Mouse (Mus musculus): ENCODE data around the gene Unc13b. TPM values are rescaled to one million over a fixed set of nuclear protein-coding genes. Genes with fewer than 3 reads are reported as not detected.

Gene Unc13b
- polyA plus RNA-seq, 1 experiment, result 17.4 TPM

GRCm38 (mm10) chr4:43231821-43232220 is 173.1 kb downstream of the Unc13b start:
- Histone ChIP-seq H3K4me3 (ENCODE audit: control insufficient read depth, low read depth, low read length) (no peak overlapping the region), H3K4me1 (ENCODE audit: control insufficient read depth, insufficient read depth, low read length) (no peaks in the 10 kb centered on the region), H3K27me3 (ENCODE audit: control insufficient read depth, insufficient read depth, low read length) (no peaks in the 10 kb centered on the region), H3K36me3 (ENCODE audit: control insufficient read depth, insufficient read depth, low read length) (no peaks in the 10 kb centered on the region), H3K27ac (ENCODE audit: control insufficient read depth, insufficient read depth, low read depth, low read length) (no peak overlapping the region)
- TF ChIP-seq POLR2A (IDR thresholded peaks at IDR 0.05; ENCODE audit: control insufficient read depth, low read depth, low read length) (no peak), CTCF (IDR thresholded peaks at IDR 0.05; ENCODE audit: control insufficient read depth, insufficient read depth, insufficient replicate concordance, low read depth, low read length) (no peak)

GRCm38 (mm10) chr4:43232985-43233384 is 174.2 kb downstream of the Unc13b start:
- Histone ChIP-seq H3K27me3 (ENCODE audit: control insufficient read depth, insufficient read depth, low read length) (no peaks in the 10 kb centered on the region), H3K4me1 (ENCODE audit: control insufficient read depth, insufficient read depth, low read length) (no peaks in the 10 kb centered on the region), H3K36me3 (ENCODE audit: control insufficient read depth, insufficient read depth, low read length) (no peaks in the 10 kb centered on the region), H3K4me3 (ENCODE audit: control insufficient read depth, low read depth, low read length) (no peak overlapping the region), H3K27ac (ENCODE audit: control insufficient read depth, insufficient read depth, low read depth, low read length) (no peak overlapping the region)
- TF ChIP-seq CTCF (IDR thresholded peaks at IDR 0.05; ENCODE audit: control insufficient read depth, insufficient read depth, insufficient replicate concordance, low read depth, low read length) (no peak), POLR2A (IDR thresholded peaks at IDR 0.05; ENCODE audit: control insufficient read depth, low read depth, low read length) (no peak)

- Histone ChIP-seq H3K4me3 (ENCODE audit: control insufficient read depth, low read depth, low read length) (no peak overlapping the region), H3K27me3 (ENCODE audit: control insufficient read depth, insufficient read depth, low read length) (no peaks in the 10 kb centered on the region), H3K4me1 (ENCODE audit: control insufficient read depth, insufficient read depth, low read length) (no peaks in the 10 kb centered on the region), H3K36me3 (ENCODE audit: control insufficient read depth, insufficient read depth, low read length) (no peaks in the 10 kb centered on the region), H3K27ac (ENCODE audit: control insufficient read depth, insufficient read depth, low read depth, low read length) (no peak overlapping the region)
- TF ChIP-seq POLR2A (IDR thresholded peaks at IDR 0.05; ENCODE audit: control insufficient read depth, low read depth, low read length) (no peak), CTCF (IDR thresholded peaks at IDR 0.05; ENCODE audit: control insufficient read depth, insufficient read depth, insufficient replicate concordance, low read depth, low read length) (no peak)
Observed at GRCm38 (mm10) chr4:43233489-43233888, 174.7 kb downstream of the Unc13b start.

GRCm38 (mm10) chr4:43236898-43237297 is 178.1 kb downstream of the Unc13b start:
- TF ChIP-seq POLR2A (IDR thresholded peaks at IDR 0.05; ENCODE audit: control insufficient read depth, low read depth, low read length), result no peak
- no peak for TF ChIP-seq CTCF (IDR thresholded peaks at IDR 0.05; ENCODE audit: control insufficient read depth, insufficient read depth, insufficient replicate concordance, low read depth, low read length)
- Histone ChIP-seq H3K4me1 (ENCODE audit: control insufficient read depth, insufficient read depth, low read length) (no peaks in the 10 kb centered on the region), H3K27me3 (ENCODE audit: control insufficient read depth, insufficient read depth, low read length) (no peaks in the 10 kb centered on the region), H3K27ac (ENCODE audit: control insufficient read depth, insufficient read depth, low read depth, low read length) (no peak overlapping the region), H3K4me3 (ENCODE audit: control insufficient read depth, low read depth, low read length) (no peak overlapping the region), H3K36me3 (ENCODE audit: control insufficient read depth, insufficient read depth, low read length) (no peaks in the 10 kb centered on the region; the same call in 1 of the 2 replicates)

DNA sequence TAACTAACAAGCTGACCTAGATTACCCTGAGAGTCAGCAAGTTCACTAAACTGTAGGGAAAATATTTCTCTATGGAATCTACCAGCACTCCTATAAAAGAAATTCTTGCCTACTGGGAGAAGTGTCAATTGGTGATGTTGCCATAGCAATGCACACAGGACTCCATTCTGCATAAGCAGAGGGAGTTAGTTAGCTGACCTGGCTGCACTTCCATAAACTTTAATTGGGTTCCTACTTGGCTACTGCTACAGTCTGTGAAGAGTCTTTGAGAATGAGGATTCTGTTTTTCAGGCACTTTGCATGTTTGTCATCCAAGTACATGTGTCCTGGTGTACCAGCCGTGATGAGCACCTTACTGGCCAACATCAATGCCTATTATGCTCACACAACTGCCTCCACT is 182.0 kb downstream of the Unc13b start:
- H3K27ac ChIP-seq (ENCODE audit: control insufficient read depth, insufficient read depth, low read depth, low read length), result no peak overlapping the region
- no peaks in the 10 kb centered on the region for H3K4me1 ChIP-seq (ENCODE audit: control insufficient read depth, insufficient read depth, low read length)
- no peak for TF ChIP-seq CTCF (IDR thresholded peaks at IDR 0.05; ENCODE audit: control insufficient read depth, insufficient read depth, insufficient replicate concordance, low read depth, low read length)
- no peak for TF ChIP-seq POLR2A (IDR thresholded peaks at IDR 0.05; ENCODE audit: control insufficient read depth, low read depth, low read length)
- no peak overlapping the region for H3K4me3 ChIP-seq (ENCODE audit: control insufficient read depth, low read depth, low read length)
- no peaks in the 10 kb centered on the region; the same call in 1 of the 2 replicates for H3K36me3 ChIP-seq (ENCODE audit: control insufficient read depth, insufficient read depth, low read length)
- H3K27me3 ChIP-seq (ENCODE audit: control insufficient read depth, insufficient read depth, low read length), result no peaks in the 10 kb centered on the region

DNA sequence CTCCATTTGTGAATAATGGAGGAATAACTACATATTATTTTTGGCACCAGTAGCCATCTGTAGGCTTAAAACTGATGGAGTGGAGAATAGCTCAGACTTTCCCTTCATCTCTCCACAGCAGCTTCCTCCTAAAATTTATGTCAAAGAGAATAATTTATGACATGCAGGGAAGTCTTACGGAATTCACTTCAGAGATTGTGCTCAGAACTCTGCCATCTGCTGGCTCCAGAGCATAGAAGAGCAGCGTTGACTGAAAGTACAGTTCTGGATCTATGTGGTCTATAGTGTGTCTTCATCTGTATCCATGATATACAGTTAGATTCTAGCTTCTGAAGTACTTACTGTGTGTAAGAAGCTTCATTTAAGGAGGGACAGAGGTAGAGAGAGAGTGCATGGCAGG is 185.3 kb downstream of the Unc13b start:
- Histone ChIP-seq H3K4me3 (ENCODE audit: control insufficient read depth, low read depth, low read length) (no peak overlapping the region), H3K27me3 (ENCODE audit: control insufficient read depth, insufficient read depth, low read length) (no peaks in the 10 kb centered on the region), H3K4me1 (ENCODE audit: control insufficient read depth, insufficient read depth, low read length) (no peaks in the 10 kb centered on the region), H3K27ac (ENCODE audit: control insufficient read depth, insufficient read depth, low read depth, low read length) (no peak overlapping the region), H3K36me3 (ENCODE audit: control insufficient read depth, insufficient read depth, low read length) (no peaks in the 10 kb centered on the region; the same call in 1 of the 2 replicates)
- TF ChIP-seq CTCF (IDR thresholded peaks at IDR 0.05; ENCODE audit: control insufficient read depth, insufficient read depth, insufficient replicate concordance, low read depth, low read length) (no peak), POLR2A (IDR thresholded peaks at IDR 0.05; ENCODE audit: control insufficient read depth, low read depth, low read length) (no peak)

DNA sequence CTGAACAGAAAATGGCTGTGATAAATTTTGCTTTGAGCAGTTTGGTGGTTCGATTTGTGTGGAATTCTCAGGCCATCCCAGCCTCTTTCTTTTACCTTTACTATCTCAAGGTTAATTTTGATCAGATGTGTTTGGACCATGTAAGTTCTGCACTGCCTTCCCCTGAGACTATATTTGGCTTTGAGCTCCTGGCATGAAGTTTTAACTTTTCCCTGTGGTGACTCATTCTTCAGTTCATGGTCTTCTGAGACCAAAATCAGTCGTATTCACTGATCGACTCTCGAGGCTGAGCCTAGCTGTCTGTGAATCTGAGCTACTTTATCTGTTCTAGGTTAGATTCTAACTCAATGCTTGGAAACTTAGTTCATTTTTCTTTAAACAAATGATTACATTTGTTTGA is 187.0 kb downstream of the Unc13b start:
- Histone ChIP-seq H3K4me3 (ENCODE audit: control insufficient read depth, low read depth, low read length) (no peak overlapping the region), H3K27me3 (ENCODE audit: control insufficient read depth, insufficient read depth, low read length) (no peaks in the 10 kb centered on the region), H3K4me1 (ENCODE audit: control insufficient read depth, insufficient read depth, low read length) (no peaks in the 10 kb centered on the region), H3K27ac (ENCODE audit: control insufficient read depth, insufficient read depth, low read depth, low read length) (no peak overlapping the region), H3K36me3 (ENCODE audit: control insufficient read depth, insufficient read depth, low read length) (no peaks in the 10 kb centered on the region)
- no peak for TF ChIP-seq POLR2A (IDR thresholded peaks at IDR 0.05; ENCODE audit: control insufficient read depth, low read depth, low read length)
- TF ChIP-seq CTCF (IDR thresholded peaks at IDR 0.05; ENCODE audit: control insufficient read depth, insufficient read depth, insufficient replicate concordance, low read depth, low read length), result no peak

DNA sequence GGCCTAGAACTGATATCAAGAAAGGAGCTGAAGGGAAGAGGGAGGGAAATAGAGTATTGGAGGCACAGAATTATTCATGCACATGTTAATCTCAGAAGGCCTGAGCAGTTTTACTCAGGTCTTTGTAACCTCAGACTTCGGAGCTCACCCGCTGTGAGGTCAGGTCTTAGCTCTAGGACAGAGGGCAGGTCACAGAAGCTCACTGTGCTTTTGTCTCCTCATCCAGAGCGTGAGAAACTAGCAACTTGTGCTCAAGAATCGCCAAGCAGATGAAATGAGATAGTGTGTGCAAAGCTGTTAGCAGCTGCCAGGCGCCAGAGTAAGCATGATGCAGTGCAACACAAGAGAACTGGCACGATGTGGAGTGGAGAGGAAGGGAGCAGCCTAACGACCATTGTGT is 189.3 kb downstream of the Unc13b start:
- Histone ChIP-seq H3K36me3 (ENCODE audit: control insufficient read depth, insufficient read depth, low read length) (no peaks in the 10 kb centered on the region), H3K4me3 (ENCODE audit: control insufficient read depth, low read depth, low read length) (no peak overlapping the region), H3K27me3 (ENCODE audit: control insufficient read depth, insufficient read depth, low read length) (no peaks in the 10 kb centered on the region), H3K4me1 (ENCODE audit: control insufficient read depth, insufficient read depth, low read length) (no peaks in the 10 kb centered on the region), H3K27ac (ENCODE audit: control insufficient read depth, insufficient read depth, low read depth, low read length) (no peak overlapping the region)
- TF ChIP-seq CTCF (IDR thresholded peaks at IDR 0.05; ENCODE audit: control insufficient read depth, insufficient read depth, insufficient replicate concordance, low read depth, low read length) (no peak), POLR2A (IDR thresholded peaks at IDR 0.05; ENCODE audit: control insufficient read depth, low read depth, low read length) (no peak)

Measured in testis, adult 2 months (tissue).